14 mouse cellular contexts compared by ENCODE assay signal in the genomic region with DNA sequence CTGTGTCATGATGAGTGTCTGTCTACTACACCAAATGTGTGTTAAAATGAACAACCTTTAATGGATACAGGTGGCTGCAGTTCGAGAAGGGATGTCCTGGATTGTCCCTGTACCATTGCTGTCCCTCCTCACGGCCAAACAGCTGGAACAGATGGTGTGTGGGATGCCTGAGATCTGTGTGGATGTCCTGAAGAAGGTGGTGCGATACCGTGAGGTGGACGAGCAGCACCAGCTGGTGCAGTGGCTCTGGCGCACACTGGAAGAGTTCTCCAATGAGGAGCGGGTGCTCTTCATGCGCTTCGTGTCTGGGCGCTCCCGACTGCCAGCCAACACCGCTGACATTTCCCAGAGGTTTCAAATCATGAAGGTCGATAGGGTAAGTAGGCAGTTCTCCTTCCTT. TPM values are rescaled to one million over a fixed set of nuclear protein-coding genes. Genes with fewer than 3 reads are reported as not detected.
A peak's percentile ranks its signal among the peaks of the same experiment; 100 is the strongest.
DNase-seq lines count a peak whose midpoint lies in the region; ATAC-seq and TF ChIP-seq lines count a peak whose summit lies in the region.
"Had no signal": no experiment of that assay in that cellular context is flagged by ENCODE, and none has a peak within 500 bp of the region (broad histone marks: within the 10 kb centered on the region; RNA-seq: fewer than 3 reads in every experiment).

No protein-coding gene starts in this region.

- H3K27me3 ChIP-seq in heart, embryonic 10.5 days (ENCODE audit: insufficient read depth, poor library complexity, severe bottlenecking) = no peaks in the 10 kb centered on the region
- no peaks in the 10 kb centered on the region for H3K27me3 ChIP-seq in CH12.LX (replicated peaks)
- no peaks in the 10 kb centered on the region for H3K27me3 ChIP-seq in forebrain, embryonic 13.5 days
- no peaks in the 10 kb centered on the region for H3K27me3 ChIP-seq in liver, embryonic 15.5 days
- no peaks in the 10 kb centered on the region for H3K27me3 ChIP-seq in kidney, embryonic 16.5 days (ENCODE audit: insufficient read depth, low read length)
- H3K27me3 ChIP-seq in embryonic facial prominence, embryonic 10.5 days (replicated peaks; ENCODE audit: low read depth, poor library complexity, severe bottlenecking) = no peaks in the 10 kb centered on the region
- no peaks in the 10 kb centered on the region for H3K27me3 ChIP-seq in midbrain, embryonic 11.5 days (ENCODE audit: control insufficient read depth, insufficient read depth, low read length)
- H3K27me3 ChIP-seq: hindbrain, embryonic 15.5 days; midbrain, embryonic 13.5 days; Patski had no signal

- H3K36me3 ChIP-seq in heart, embryonic 10.5 days = peaks cover 83% of the 10 kb centered on the region
- H3K36me3 ChIP-seq in CH12.LX (replicated peaks in 1 of 2; ENCODE audit: control insufficient read depth in 1 of 2, insufficient read depth in 1 of 2, low read length in 1 of 2) = peaks cover 47 to 77% of the 10 kb centered on the region in 2 experiments
- H3K36me3 ChIP-seq in forebrain, embryonic 13.5 days (ENCODE audit: poor library complexity, severe bottlenecking) = peaks cover 85% of the 10 kb centered on the region
- peaks cover 93% of the 10 kb centered on the region for H3K36me3 ChIP-seq in liver, embryonic 15.5 days (replicated peaks)
- peaks cover 45% of the 10 kb centered on the region for H3K36me3 ChIP-seq in kidney, embryonic 16.5 days (ENCODE audit: insufficient read depth, low read length)
- peaks cover 95% of the 10 kb centered on the region for H3K36me3 ChIP-seq in embryonic facial prominence, embryonic 10.5 days (replicated peaks)
- peaks cover 18% of the 10 kb centered on the region for H3K36me3 ChIP-seq in midbrain, embryonic 11.5 days (ENCODE audit: control insufficient read depth, insufficient read depth, low read length)

- H3K9ac ChIP-seq in CH12.LX (ENCODE audit: insufficient read depth, low read depth) = peak overlapping the region; percentile 47; the same call in 1 of the 2 replicates
- H3K9ac ChIP-seq in forebrain, embryonic 13.5 days = peak overlapping the region; percentile 46; the same call in 1 of the 2 replicates
- H3K9ac ChIP-seq in liver, embryonic 15.5 days = 0 out of 2 replicates have a peak overlapping the region, but pooled peaks have one; percentile 34
- H3K9ac ChIP-seq in kidney, embryonic 16.5 days (replicated peaks; ENCODE audit: low read length) = no peak overlapping the region
- no peak overlapping the region for H3K9ac ChIP-seq in midbrain, embryonic 11.5 days (ENCODE audit: low read length)
- H3K9ac ChIP-seq: hindbrain, embryonic 15.5 days had no signal

- no peaks in the 10 kb centered on the region for H3K9me3 ChIP-seq in heart, embryonic 10.5 days
- H3K9me3 ChIP-seq in CH12.LX (replicated peaks; ENCODE audit: low read length) = no peaks in the 10 kb centered on the region
- no peaks in the 10 kb centered on the region for H3K9me3 ChIP-seq in forebrain, embryonic 13.5 days (replicated peaks)
- no peaks in the 10 kb centered on the region for H3K9me3 ChIP-seq in liver, embryonic 15.5 days (replicated peaks)
- no peaks in the 10 kb centered on the region for H3K9me3 ChIP-seq in kidney, embryonic 16.5 days (ENCODE audit: low read length)
- no peaks in the 10 kb centered on the region for H3K9me3 ChIP-seq in embryonic facial prominence, embryonic 10.5 days
- H3K9me3 ChIP-seq in midbrain, embryonic 11.5 days (ENCODE audit: control insufficient read depth, low read length) = no peaks in the 10 kb centered on the region
- H3K9me3 ChIP-seq: hindbrain, embryonic 15.5 days; midbrain, embryonic 13.5 days had no signal

- dilution Hi-C loops in CH12.LX (cut with MboI; ENCODE audit: extremely low pct_ligation_motif_present, extremely low pct_unique_long_range_greater_than_20kb, low sequenced_read_pairs) = no loop called here

- TF ChIP-seq EP300 in CH12.LX (IDR thresholded peaks at IDR 0.05; ENCODE audit: low read length) = no peak

- no peak overlapping the region for H3K4me2 ChIP-seq in CH12.LX (ENCODE audit: insufficient read depth, low read depth, poor library complexity, severe bottlenecking)
- H3K4me2 ChIP-seq in forebrain, embryonic 13.5 days = no peak overlapping the region
- peak overlapping the region; percentile 63; the same call in 1 of the 2 replicates for H3K4me2 ChIP-seq in liver, embryonic 15.5 days
- H3K4me2 ChIP-seq in kidney, embryonic 16.5 days (replicated peaks; ENCODE audit: low read depth, low read length) = no peak overlapping the region
- H3K4me2 ChIP-seq in midbrain, embryonic 11.5 days = no peak overlapping the region
- H3K4me2 ChIP-seq: hindbrain, embryonic 15.5 days; midbrain, embryonic 13.5 days had no signal

- TF ChIP-seq CTCF in CH12.LX (conservative IDR thresholded peaks at IDR 0.05 in 1 of 2, IDR thresholded peaks at IDR 0.05 in 1 of 2; ENCODE audit: low read depth in 2 of 2, low read length in 2 of 2) = no peak

- H3K4me1 ChIP-seq in heart, embryonic 10.5 days = peaks cover 25% of the 10 kb centered on the region
- peaks cover 38 to 84% of the 10 kb centered on the region in 2 experiments for H3K4me1 ChIP-seq in CH12.LX (ENCODE audit: control insufficient read depth in 1 of 2, insufficient read depth in 2 of 2)
- H3K4me1 ChIP-seq in forebrain, embryonic 13.5 days = peaks cover 49% of the 10 kb centered on the region
- peaks cover 53% of the 10 kb centered on the region for H3K4me1 ChIP-seq in liver, embryonic 15.5 days (replicated peaks)
- H3K4me1 ChIP-seq in kidney, embryonic 16.5 days (ENCODE audit: insufficient read depth, low read length) = 0 out of 2 replicates have a peak, but pooled peaks cover 6% of the 10 kb centered on the region
- H3K4me1 ChIP-seq in embryonic facial prominence, embryonic 10.5 days = peaks cover 14% of the 10 kb centered on the region
- H3K4me1 ChIP-seq in midbrain, embryonic 11.5 days (ENCODE audit: control insufficient read depth, insufficient read depth, low read length) = peaks cover 15% of the 10 kb centered on the region

- no peak for ATAC-seq in forebrain, embryonic 13.5 days
- no peak for ATAC-seq in liver, embryonic 15.5 days (ENCODE audit: insufficient read depth)
- ATAC-seq in kidney, embryonic 16.5 days (ENCODE audit: low FRiP score, low TSS enrichment) = no peak
- ATAC-seq in midbrain, embryonic 11.5 days (ENCODE audit: low FRiP score) = no peak
- ATAC-seq: midbrain, embryonic 13.5 days; Patski had no signal

- no peak for DNase-seq in heart, embryonic 10.5 days (ENCODE audit: low spot score)
- DNase-seq in heart, postnatal 14 days = no peak
- no peak for DNase-seq in CH12.LX (ENCODE audit: extremely low read depth)
- no peak for DNase-seq in embryonic facial prominence, embryonic 10.5 days (ENCODE audit: low spot score)
- no peak for DNase-seq in midbrain, embryonic 11.5 days (ENCODE audit: low spot score, missing footprints)
- DNase-seq: adrenal gland, postnatal 10 days; cerebellum, adult 9-11 months had no signal

- H3K4me3 ChIP-seq in heart, embryonic 10.5 days = no peak overlapping the region
- peak overlapping the region in 1 of 3 experiments; percentile 56 for H3K4me3 ChIP-seq in CH12.LX (replicated peaks in 1 of 3; ENCODE audit: low read depth in 2 of 3, low read length in 2 of 3, poor library complexity in 1 of 3)
- H3K4me3 ChIP-seq in forebrain, embryonic 13.5 days = no peak overlapping the region
- H3K4me3 ChIP-seq in liver, embryonic 15.5 days (replicated peaks) = no peak overlapping the region
- no peak overlapping the region for H3K4me3 ChIP-seq in kidney, embryonic 16.5 days (ENCODE audit: low read length)
- no peak overlapping the region for H3K4me3 ChIP-seq in embryonic facial prominence, embryonic 10.5 days
- no peak overlapping the region for H3K4me3 ChIP-seq in midbrain, embryonic 11.5 days (ENCODE audit: low read depth, low read length)
- H3K4me3 ChIP-seq: heart, adult 2 months; hindbrain, embryonic 15.5 days; midbrain, embryonic 13.5 days had no signal

- H3K27ac ChIP-seq in heart, embryonic 10.5 days = peak overlapping the region; percentile 52
- peak overlapping the region; percentile 97 for H3K27ac ChIP-seq in CH12.LX (ENCODE audit: insufficient read depth, low read depth)
- H3K27ac ChIP-seq in forebrain, embryonic 13.5 days = peak overlapping the region; percentile 92; the same call in 1 of the 2 replicates
- H3K27ac ChIP-seq in liver, embryonic 15.5 days (replicated peaks) = peak overlapping the region; percentile 97
- H3K27ac ChIP-seq in kidney, embryonic 16.5 days (ENCODE audit: low read length) = no peak overlapping the region
- no peak overlapping the region for H3K27ac ChIP-seq in embryonic facial prominence, embryonic 10.5 days (replicated peaks)
- no peak overlapping the region for H3K27ac ChIP-seq in midbrain, embryonic 11.5 days (ENCODE audit: low read depth, low read length)

- no peak for TF ChIP-seq POLR2A in CH12.LX (IDR thresholded peaks at IDR 0.05; ENCODE audit: low read depth, low read length)

- in situ Hi-C loops in CH12.LX (cut with MboI; ENCODE audit: low pct_ligation_motif_present, low pct_unique_long_range_greater_than_20kb, low sequenced_read_pairs) = loop anchor here (10.0 to 25.0 kb wide), 4 partner anchors 220 to 483 kb away; a partner anchor contains a TSS

- intact Hi-C loops in heart, postnatal 14 days (cut with DNase I) = no loop called here

- H3K79me2 ChIP-seq in CH12.LX (replicated peaks; ENCODE audit: control insufficient read depth, extremely low read depth, insufficient read depth, poor library complexity, severe bottlenecking) = no peaks in the 10 kb centered on the region

- WGBS in heart, embryonic 10.5 days = 90% methylated on average over 13 of the region's 13 CpGs
- WGBS in forebrain, embryonic 13.5 days = 90% methylated on average over 13 of the region's 13 CpGs
- 86% methylated on average over 13 of the region's 13 CpGs for WGBS in liver, embryonic 15.5 days (ENCODE audit: insufficient replicate concordance)
- 87% methylated on average over 13 of the region's 13 CpGs for WGBS in kidney, embryonic 16.5 days
- WGBS in embryonic facial prominence, embryonic 10.5 days = 92% methylated on average over 13 of the region's 13 CpGs
- WGBS in midbrain, embryonic 11.5 days = 93% methylated on average over 13 of the region's 13 CpGs

- TF ChIP-seq RAD21 in CH12.LX (IDR thresholded peaks at IDR 0.05; ENCODE audit: low read depth, low read length) = no peak

TF ChIP-seq in CH12.LX, 34 proteins besides CTCF, POLR2A, EP300 and RAD21 (continues in another document):
- TF ChIP-seq GABPA (IDR thresholded peaks at IDR 0.05; ENCODE audit: insufficient replicate concordance, low read depth, low read length) = no peak

RNA-seq across cellular contexts. Expression of a gene that starts 9.9 kb away (rescaled TPM):
- 38.9 and 70.4 TPM in 2 replicates for polyA plus RNA-seq in heart, embryonic 10.5 days (2016; fragmentation: Nextera tagmentation; extraction: Ambion mirVana)
- total RNA-seq in heart, postnatal 14 days (2021) = 10 to 100 TPM; 48.3 to 59.1 TPM
- total RNA-seq in CH12.LX (2012; rRNA removed) (0.34 and 0.63 TPM in 2 replicates), CH12.LX (2014; rRNA removed) (0.05 and 0.19 TPM in 2 replicates)
- polyA plus RNA-seq in CH12.LX (2012; ENCODE audit: insufficient read length, low read depth) = 0.18 and 0.21 TPM in 2 replicates
- 2.5 and 2.6 TPM in 2 replicates for polyA plus RNA-seq in forebrain, embryonic 13.5 days (2015; fragmentation: Nextera tagmentation; extraction: Ambion mirVana)
- 1.0 and 1.5 TPM in 2 replicates for polyA plus RNA-seq in liver, embryonic 15.5 days (2015; fragmentation: Nextera tagmentation; extraction: Ambion mirVana)
- polyA plus RNA-seq in kidney, embryonic 16.5 days (2015; fragmentation: Nextera tagmentation; extraction: Ambion mirVana) = 2.8 and 6.5 TPM in 2 replicates
- 1.3 and 1.4 TPM in 2 replicates for polyA plus RNA-seq in embryonic facial prominence, embryonic 10.5 days (2016; fragmentation: Nextera tagmentation; extraction: Ambion mirVana)
- polyA plus RNA-seq in midbrain, embryonic 11.5 days (2014; fragmentation: Nextera tagmentation; extraction: Ambion mirVana) = 1.8 and 2.1 TPM in 2 replicates

Comparison
In these comparisons a context has a peak if more than half of its experiments do, and no peak if none do; other contexts are left out.
1. H3K27ac ChIP-seq: peak in heart, embryonic 10.5 days (single experiment), CH12.LX (single experiment), forebrain, embryonic 13.5 days (single experiment) and liver, embryonic 15.5 days (single experiment); none in kidney, embryonic 16.5 days (single experiment), embryonic facial prominence, embryonic 10.5 days (single experiment) and midbrain, embryonic 11.5 days (single experiment).
2. H3K9ac ChIP-seq: peak in CH12.LX (single experiment), forebrain, embryonic 13.5 days (single experiment) and liver, embryonic 15.5 days (single experiment); none in kidney, embryonic 16.5 days (single experiment) and midbrain, embryonic 11.5 days (single experiment).